Mouse (Mus musculus): ENCODE data around the gene Dtd1.
"Not testable (repeated sequence)": the region's sequence is repeated elsewhere in the genome, so short reads cannot be mapped to it uniquely, and the experiment has no call there.

Dtd1 gene

DNA sequence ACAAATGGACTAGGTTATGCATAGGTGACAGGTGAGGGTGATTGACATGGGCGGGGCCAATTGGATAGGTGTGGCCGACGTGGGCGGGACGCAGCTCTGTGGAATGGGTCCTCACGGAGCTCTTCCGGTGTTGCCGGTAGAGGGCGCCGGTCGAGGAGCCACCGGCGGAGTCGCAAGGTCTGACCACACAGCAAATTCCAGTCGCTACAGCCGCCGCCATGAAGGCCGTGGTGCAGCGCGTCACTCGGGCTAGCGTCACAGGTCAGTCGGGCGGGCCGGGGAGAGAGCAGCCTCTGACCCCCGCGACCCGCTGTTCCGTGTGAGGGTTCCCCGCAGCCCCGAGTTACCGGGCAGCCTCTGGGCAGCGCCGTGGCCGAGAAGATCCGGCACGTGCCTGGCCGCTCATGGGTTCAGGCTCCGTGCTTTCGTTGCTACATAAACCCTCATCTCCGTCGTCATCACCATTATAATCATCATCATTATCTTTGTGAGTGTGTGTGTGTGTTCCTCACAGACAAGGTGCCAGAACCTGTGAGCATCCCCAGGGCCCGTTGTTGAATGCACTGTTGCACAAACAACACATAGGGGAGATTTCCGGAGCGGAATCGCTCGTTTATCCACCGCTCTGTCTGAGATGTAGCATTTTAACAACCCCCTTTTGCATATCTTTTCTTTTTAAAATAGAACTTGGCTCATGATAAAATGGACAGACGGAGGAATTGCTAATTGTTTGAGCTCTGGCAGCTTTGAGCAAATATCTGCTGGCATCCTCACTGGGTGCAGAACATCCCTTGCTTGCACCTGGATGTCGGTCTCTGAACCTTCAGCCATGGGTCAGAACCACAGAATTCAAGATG lies at the start of gene Dtd1:
Gene Dtd1 (plus strand): TSS at position 67 of the 857 bp plus-strand sequence.
- in situ Hi-C loops (cut with MboI; ENCODE audit: low pct_unique_long_range_greater_than_20kb in 1 of 2, low sequenced_read_pairs in 2 of 2, unreplicated experiment in 1 of 2) = no loop called here

DNA sequence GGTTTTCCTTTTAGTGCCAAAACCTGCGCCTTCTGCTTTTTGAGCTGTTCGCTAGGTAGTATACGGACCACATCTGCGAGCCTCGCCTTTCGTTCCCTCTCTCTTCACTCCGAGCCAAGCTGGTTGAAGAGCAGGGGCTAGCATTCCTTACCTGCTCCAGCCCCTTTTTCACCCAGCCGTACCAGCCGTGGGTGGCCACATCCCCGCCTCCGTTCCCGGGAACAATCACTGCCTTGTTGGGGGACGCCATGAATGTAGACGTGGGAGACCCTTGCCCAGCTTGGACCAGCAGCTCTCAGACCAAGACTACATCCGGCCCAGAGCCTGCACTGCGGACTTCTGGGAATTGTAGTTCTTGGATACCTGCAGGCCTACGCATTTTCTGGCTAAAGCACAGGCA lies 49.2 kb upstream of the Dtd1 start, which contains the start of gene Rbbp9:
Gene Rbbp9 (minus strand): TSS at position 341 of the 400 bp plus-strand sequence.
- in situ Hi-C loops (cut with MboI; ENCODE audit: low pct_unique_long_range_greater_than_20kb in 1 of 2, low sequenced_read_pairs in 2 of 2, unreplicated experiment in 1 of 2) = no loop called here

GRCm38 (mm10) chr2:144553905-144554304 lies 45.8 kb upstream of the Dtd1 start:
- in situ Hi-C loops (cut with MboI; ENCODE audit: low pct_unique_long_range_greater_than_20kb in 1 of 2, low sequenced_read_pairs in 2 of 2, unreplicated experiment in 1 of 2) = no loop called here

DNA sequence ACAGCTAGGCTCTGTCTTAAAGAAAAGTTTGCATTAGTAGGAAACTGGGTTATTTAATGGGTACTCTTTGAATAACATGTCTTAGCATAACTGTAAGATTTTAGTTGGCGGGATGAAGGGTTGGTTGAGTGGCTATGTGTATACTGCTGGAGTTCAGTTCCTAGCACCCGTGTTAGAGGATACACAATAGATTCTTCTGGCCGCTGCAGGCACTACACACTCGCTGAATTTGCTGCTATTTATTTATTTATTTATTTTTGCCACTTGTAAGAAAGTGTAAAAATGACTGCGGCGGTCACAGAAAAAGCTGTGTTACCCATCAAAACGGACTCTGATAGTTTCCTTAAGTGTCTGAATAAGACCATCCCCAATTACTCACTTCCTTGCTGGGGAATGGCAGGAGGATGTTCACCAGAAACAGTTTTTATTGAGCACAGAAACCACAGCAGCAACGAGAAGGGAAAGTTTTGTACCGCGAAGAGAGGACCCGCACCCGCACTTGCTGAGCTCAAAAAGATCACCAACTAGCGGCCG lies 44.3 kb upstream of the Dtd1 start:
- in situ Hi-C loops (cut with MboI; ENCODE audit: low pct_unique_long_range_greater_than_20kb in 1 of 2, low sequenced_read_pairs in 2 of 2, unreplicated experiment in 1 of 2) = no loop called here

DNA sequence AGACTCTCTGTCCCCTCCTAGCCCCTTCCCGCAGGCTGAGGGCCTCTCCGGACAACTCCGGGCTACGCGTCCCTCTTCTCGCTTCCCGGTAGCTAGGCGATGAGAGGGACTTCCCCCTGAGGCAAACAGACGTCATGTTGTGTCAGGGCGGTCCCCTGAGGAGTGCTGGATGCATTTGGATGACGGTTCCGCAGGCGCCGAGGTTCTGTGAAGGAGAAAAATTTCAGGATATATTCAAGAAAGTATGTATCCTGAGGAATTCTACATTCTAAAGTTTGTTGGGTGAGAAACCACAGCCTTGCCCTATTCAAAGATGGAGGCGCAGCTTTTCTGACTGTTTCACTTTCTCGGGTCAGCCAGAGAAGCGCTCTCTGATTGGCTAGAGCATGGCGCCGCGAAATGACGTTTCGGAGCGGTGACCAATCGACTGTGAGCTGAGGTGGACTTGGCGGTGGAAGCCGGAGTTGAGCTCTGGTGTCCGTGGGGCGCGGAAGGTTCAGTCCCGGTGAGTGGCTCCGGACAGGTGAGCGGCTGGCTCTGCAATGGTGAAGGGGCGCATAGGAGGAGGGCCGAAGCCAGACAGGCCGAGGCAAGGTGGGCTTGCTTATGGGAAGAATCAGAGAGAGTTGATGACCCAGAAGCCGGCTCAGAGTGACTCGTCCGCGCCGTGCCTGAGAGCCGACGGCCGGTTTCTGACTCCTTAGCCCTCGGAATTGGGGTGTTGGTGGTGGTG lies 43.7 kb upstream of the Dtd1 start, which contains the start of gene Sec23b:
Gene Sec23b (plus strand): TSS at position 410 of the 733 bp plus-strand sequence.
- in situ Hi-C loops (cut with MboI; ENCODE audit: low pct_unique_long_range_greater_than_20kb in 1 of 2, low sequenced_read_pairs in 2 of 2, unreplicated experiment in 1 of 2) = no loop called here

DNA sequence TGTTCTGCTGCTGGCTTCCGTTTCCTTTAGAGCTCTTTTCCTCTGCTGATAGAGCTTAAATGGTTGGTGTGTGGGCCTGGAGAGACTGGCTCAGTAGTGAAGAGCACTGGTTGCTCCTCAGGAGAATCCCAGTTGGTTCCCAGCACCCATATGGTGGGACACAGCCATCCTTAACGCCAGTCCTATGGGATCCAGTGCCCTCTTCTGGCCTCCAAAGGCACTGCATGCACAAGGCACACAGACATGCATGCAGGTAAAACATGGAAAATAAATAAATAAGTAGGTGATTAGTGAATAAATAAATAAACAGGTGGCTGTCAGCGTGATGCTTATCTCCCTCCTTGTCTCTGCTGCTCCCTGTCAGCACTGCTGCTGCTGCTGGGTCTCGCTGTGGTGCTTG lies 11.0 kb upstream of the Dtd1 start:
- in situ Hi-C loops (cut with MboI; ENCODE audit: low pct_unique_long_range_greater_than_20kb in 1 of 2, low sequenced_read_pairs in 2 of 2, unreplicated experiment in 1 of 2) = no loop called here

- in situ Hi-C loops (cut with MboI; ENCODE audit: low pct_unique_long_range_greater_than_20kb in 1 of 2, low sequenced_read_pairs in 2 of 2, unreplicated experiment in 1 of 2) = not testable (repeated sequence)
Observed at GRCm38 (mm10) chr2:144593036-144593435, 6.7 kb upstream of the Dtd1 start.

- in situ Hi-C loops (cut with MboI; ENCODE audit: low pct_unique_long_range_greater_than_20kb in 1 of 2, low sequenced_read_pairs in 2 of 2, unreplicated experiment in 1 of 2) = no loop called here
Observed at GRCm38 (mm10) chr2:144593951-144594651, 5.6 kb upstream of the Dtd1 start, which contains the start of gene Smim26. TSS of gene Smim26 (plus strand) at chr2:144594054.

DNA sequence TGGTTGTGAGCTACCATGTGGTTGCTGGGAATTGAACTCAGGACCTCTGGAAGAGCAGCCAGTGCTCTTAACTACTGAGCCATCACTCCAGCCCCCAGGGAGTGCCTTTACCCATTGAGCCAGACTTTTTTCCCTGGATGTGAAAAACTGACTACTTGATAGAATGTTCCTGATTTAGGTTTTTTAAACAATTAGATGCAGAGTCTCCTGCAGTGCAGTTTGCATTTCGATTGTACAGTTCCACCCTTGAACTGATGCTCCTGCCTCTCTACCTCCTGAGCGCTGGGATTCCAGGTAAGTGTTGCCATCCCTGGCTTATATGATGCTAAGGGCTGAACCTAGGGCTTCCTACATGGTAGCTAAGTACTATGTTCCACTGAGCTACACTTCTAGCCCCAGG lies 1.7 kb upstream of the Dtd1 start:
- in situ Hi-C loops (cut with MboI; ENCODE audit: low pct_unique_long_range_greater_than_20kb in 1 of 2, low sequenced_read_pairs in 2 of 2, unreplicated experiment in 1 of 2) = no loop called here

- in situ Hi-C loops (cut with MboI; ENCODE audit: low pct_unique_long_range_greater_than_20kb in 1 of 2, low sequenced_read_pairs in 2 of 2, unreplicated experiment in 1 of 2) = no loop called here
Observed at GRCm38 (mm10) chr2:144601576-144601975, 1.9 kb downstream of the Dtd1 start.

- in situ Hi-C loops (cut with MboI; ENCODE audit: low pct_unique_long_range_greater_than_20kb in 1 of 2, low sequenced_read_pairs in 2 of 2, unreplicated experiment in 1 of 2) = no loop called here
Observed at GRCm38 (mm10) chr2:144613956-144614355, 14.3 kb downstream of the Dtd1 start.

DNA sequence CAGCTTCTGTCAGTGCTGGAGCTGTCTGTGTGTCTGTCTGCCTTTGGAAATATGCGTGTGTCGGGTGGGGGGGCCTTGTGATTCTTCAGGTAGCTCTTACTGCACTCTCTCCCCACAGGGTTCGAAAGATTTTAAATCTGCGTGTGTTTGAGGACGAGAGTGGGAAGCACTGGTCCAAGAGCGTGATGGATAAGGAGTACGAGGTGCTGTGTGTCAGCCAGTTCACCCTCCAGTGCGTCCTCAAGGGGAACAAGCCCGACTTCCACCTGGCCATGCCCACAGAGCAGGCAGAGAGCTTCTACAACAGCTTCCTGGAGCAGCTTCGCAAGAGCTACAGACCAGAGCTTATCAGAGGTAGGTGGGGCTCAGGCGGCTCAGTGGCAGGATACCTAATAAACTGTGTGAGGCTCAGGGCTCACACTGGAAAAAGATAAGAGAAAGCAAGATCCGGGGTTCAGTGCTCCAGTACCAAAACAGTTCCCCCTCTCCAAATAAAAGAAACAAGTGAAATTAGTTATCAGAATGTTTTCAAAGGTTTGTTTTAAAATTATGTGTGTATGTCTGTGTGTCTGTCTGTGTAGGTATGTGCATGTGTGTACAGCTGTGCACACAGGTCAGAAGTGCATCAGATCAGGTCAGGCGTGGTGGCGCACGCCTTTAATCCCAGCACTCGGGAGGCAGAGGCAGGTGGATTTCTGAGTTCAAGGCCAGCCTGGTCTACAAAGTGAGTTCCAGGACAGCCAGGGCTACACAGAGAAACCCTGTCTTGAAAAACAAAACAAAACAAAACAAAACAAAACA lies 17.6 kb downstream of the Dtd1 start:
- in situ Hi-C loops (cut with MboI; ENCODE audit: low pct_unique_long_range_greater_than_20kb in 1 of 2, low sequenced_read_pairs in 2 of 2, unreplicated experiment in 1 of 2) = no loop called here

- in situ Hi-C loops (cut with MboI; ENCODE audit: low pct_unique_long_range_greater_than_20kb in 1 of 2, low sequenced_read_pairs in 2 of 2, unreplicated experiment in 1 of 2) = no loop called here
Observed at GRCm38 (mm10) chr2:144621491-144621890, 21.8 kb downstream of the Dtd1 start.

GRCm38 (mm10) chr2:144633551-144633950 lies 33.9 kb downstream of the Dtd1 start:
- in situ Hi-C loops (cut with MboI; ENCODE audit: low pct_unique_long_range_greater_than_20kb in 1 of 2, low sequenced_read_pairs in 2 of 2, unreplicated experiment in 1 of 2) = no loop called here

- in situ Hi-C loops (cut with MboI; ENCODE audit: low pct_unique_long_range_greater_than_20kb in 1 of 2, low sequenced_read_pairs in 2 of 2, unreplicated experiment in 1 of 2) = no loop called here
Observed at GRCm38 (mm10) chr2:144634231-144634630, 34.5 kb downstream of the Dtd1 start.

DNA sequence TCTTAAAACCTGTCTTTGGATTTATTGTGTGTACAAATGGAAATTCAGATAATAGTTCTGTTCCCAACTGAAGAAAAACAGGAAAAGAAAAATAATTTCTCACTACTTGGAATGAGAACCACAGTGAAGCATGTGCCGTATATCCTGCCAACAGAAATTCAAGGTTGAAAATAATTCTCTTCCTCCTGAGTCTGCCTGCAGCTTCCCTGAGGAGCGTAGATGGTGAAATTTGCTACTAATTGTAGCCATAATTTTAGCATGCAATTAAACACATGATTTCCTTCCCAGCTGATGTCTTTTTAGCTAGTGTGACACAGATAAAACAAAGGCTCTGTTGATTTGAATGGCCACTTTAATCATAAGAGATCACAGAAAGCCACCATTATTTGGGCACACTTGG lies 35.0 kb downstream of the Dtd1 start:
- in situ Hi-C loops (cut with MboI; ENCODE audit: low pct_unique_long_range_greater_than_20kb in 1 of 2, low sequenced_read_pairs in 2 of 2, unreplicated experiment in 1 of 2) = no loop called here

DNA sequence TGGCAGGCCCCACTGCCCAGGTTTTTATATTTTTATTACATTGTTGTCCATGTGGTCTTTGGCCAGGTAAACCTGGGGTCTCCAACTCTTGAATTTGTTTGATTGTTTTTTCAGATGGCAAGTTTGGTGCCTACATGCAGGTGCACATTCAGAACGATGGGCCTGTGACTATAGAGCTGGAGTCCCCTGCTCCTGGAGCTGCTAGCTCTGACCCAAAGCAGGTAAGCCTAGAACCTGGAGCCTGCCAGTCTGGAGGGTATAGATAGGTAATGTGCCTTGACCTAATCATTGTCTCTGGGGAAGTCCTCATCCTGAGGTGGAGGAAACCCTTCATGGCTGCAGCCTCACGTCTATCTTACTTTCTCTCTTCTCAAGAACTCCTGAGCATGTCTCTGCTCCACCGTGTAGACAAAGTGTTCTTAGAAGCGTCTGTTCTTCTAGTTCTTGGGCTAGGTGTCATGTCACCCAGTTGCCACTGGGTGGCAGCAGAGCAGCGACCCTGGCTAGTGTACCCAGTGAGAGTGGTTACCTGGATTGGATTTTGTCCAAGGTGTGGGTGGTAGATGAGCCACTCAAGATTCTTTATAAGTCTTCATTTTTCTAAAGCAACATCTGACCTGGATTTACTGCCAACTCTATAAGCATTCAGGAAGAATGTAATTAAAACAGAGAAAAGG lies 36.1 kb downstream of the Dtd1 start:
- in situ Hi-C loops (cut with MboI; ENCODE audit: low pct_unique_long_range_greater_than_20kb in 1 of 2, low sequenced_read_pairs in 2 of 2, unreplicated experiment in 1 of 2) = no loop called here
